Mouse (Mus musculus) midbrain, embryonic 12.5 days (tissue): ENCODE measurements around the gene R3hdml. TPM values are rescaled to one million over a fixed set of nuclear protein-coding genes. Genes with fewer than 3 reads are reported as not detected.
A peak's percentile ranks its signal among the peaks of the same experiment; 100 is the strongest.

Source experiments
- ATAC-seq: fragments of 200-750 bp; cut with Nextera tagmentation; 2 replicates; pipeline ENCODE4 v1.8.0; 2017; ENCODE audit warnings: low read depth, moderate TSS enrichment, moderate library complexity; ENCODE audit not compliant: low FRiP score
- H3K27ac ChIP-seq: fragments of 300-500 bp; sonication (generic); replicated peaks from 2 replicates; pipeline ENCODE4 v1.5.1; 2016; ENCODE audit warnings: mild to moderate bottlenecking
- H3K27me3 ChIP-seq: fragments of 300-500 bp; sonication (generic); 2 replicates; pipeline ENCODE4 v1.6.1; 2016; ENCODE audit warnings: mild to moderate bottlenecking
- H3K36me3 ChIP-seq: fragments of 300-500 bp; sonication (generic); 2 replicates; pipeline ENCODE4 v1.6.1; 2016
- H3K4me1 ChIP-seq: fragments of 300-500 bp; sonication (generic); 2 replicates; pipeline ENCODE4 v1.6.1; 2016
- H3K4me2 ChIP-seq: fragments of 300-500 bp; sonication (generic); replicated peaks from 2 replicates; pipeline ENCODE4 v1.6.1; 2016; ENCODE audit warnings: mild to moderate bottlenecking, moderate library complexity
- H3K4me3 ChIP-seq: fragments of 300-500 bp; sonication (generic); 2 replicates; pipeline ENCODE4 v1.5.1; 2016; ENCODE audit warnings: mild to moderate bottlenecking
- H3K9ac ChIP-seq: fragments of 300-500 bp; sonication (generic); replicated peaks from 2 replicates; pipeline ENCODE4 v1.6.1; 2016; ENCODE audit warnings: mild to moderate bottlenecking, moderate library complexity
- H3K9me3 ChIP-seq: fragments of 300-500 bp; sonication (generic); 2 replicates; pipeline ENCODE4 v1.6.1; 2016; ENCODE audit warnings: mild to moderate bottlenecking
- WGBS: fragments of 180-500 bp; shearing (Covaris S2); methylation state at CpG from one replicate; pipeline ENCODE4 v1.1.7; 2016; 5-methylcytosine and 5-hydroxymethylcytosine counted together
- polyA plus RNA-seq: library from polyadenylated mRNA; unstranded; fragments of >200 nt; fragmentation: Nextera tagmentation; extraction: Ambion mirVana; gene quantifications from 2 replicates; pipeline ENCODE4 v1.2.1, GENCODE M21; 2016

Gene R3hdml
- polyA plus RNA-seq, 1 experiment from 2014 or later, result not detected

DNA sequence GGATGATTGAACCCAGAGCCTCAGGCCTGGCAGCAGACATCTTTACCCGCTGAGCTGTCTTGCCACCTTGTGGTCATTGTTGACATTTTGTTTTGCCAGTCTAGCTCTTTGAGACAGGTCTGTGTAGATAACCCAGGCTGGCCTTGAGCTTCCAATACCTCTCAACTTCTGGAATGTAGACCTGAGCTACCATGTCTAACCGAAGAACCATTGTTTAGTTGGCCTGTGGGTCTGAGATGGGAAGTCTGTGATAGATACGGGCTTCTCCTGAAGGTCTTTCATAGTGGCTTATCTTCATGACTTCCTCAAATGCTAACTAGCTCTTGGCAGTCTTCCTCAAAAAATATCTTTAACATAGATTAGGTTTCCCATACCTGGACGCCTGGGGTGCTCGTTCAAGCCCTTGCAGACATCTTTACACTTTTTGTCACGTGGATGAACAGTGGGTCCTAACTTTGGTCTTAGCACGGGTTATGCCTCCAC lies 33.7 kb downstream of the R3hdml start:
- Histone ChIP-seq H3K27me3 (no peaks in the 10 kb centered on the region), H3K27ac (no peak overlapping the region), H3K9ac (no peak overlapping the region), H3K9me3 (no peaks in the 10 kb centered on the region), H3K36me3 (no peaks in the 10 kb centered on the region), H3K4me2 (no peak overlapping the region), H3K4me3 (no peak overlapping the region), H3K4me1 (no peaks in the 10 kb centered on the region)
- ATAC-seq, result no peak
- WGBS, result 88% methylated on average over 7 of the region's 7 CpGs

DNA sequence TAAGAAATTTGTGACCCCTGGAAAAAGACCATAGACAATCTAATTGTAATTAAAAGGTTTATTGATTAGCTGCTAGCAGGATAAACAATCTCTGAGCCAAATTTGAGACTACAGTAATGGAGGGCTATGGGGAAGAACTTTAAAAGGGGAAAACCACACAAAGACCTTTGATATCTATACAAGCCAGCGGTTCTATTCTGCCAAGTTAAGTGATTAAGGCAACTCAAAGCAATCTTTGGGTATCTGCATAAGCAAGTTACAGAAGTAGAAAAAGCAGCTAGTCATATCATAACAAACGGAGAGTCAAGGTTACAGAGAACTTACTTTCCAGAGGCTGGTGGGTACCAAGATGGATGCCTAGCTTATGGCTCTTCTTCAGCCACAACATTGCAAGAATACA lies 35.4 kb downstream of the R3hdml start:
- no peak for ATAC-seq
- no peak overlapping the region for H3K4me2 ChIP-seq
- no peak overlapping the region for H3K27ac ChIP-seq
- WGBS, result 89% methylated on average over 2 of the region's 2 CpGs
- no peaks in the 10 kb centered on the region for H3K9me3 ChIP-seq
- H3K4me1 ChIP-seq, result no peaks in the 10 kb centered on the region
- peaks cover 4% of the 10 kb centered on the region; the same call in 1 of the 2 replicates for H3K27me3 ChIP-seq
- no peak overlapping the region for H3K4me3 ChIP-seq
- H3K9ac ChIP-seq, result no peak overlapping the region
- H3K36me3 ChIP-seq, result no peaks in the 10 kb centered on the region

DNA sequence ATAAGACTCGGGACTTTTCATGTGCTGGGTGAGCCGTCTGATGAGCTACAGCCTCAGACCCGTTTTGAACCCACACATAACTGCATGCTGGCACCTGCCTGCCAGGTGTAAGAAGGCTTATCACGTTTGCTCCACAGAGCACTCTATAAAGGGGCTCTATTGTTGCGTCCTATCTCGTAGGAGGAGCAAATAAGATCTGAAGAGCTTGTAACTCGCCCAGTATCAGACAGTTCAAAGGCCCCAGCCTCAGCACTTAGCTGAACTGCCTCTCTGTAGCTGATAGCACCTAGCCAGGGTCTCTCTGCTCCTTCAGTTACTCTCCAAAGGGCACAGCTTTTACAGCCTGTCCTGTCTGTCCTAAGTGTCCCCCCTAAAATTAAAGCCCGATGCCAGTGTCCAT lies 38.3 kb downstream of the R3hdml start:
- Histone ChIP-seq H3K4me2 (no peak overlapping the region), H3K9ac (no peak overlapping the region), H3K27me3 (peaks cover 4% of the 10 kb centered on the region), H3K4me3 (no peak overlapping the region), H3K9me3 (no peaks in the 10 kb centered on the region), H3K4me1 (peaks cover 3% of the 10 kb centered on the region; the same call in 1 of the 2 replicates), H3K36me3 (no peaks in the 10 kb centered on the region), H3K27ac (no peak overlapping the region)
- ATAC-seq, result no peak
- 70% methylated on average over 8 of the region's 8 CpGs for WGBS

DNA sequence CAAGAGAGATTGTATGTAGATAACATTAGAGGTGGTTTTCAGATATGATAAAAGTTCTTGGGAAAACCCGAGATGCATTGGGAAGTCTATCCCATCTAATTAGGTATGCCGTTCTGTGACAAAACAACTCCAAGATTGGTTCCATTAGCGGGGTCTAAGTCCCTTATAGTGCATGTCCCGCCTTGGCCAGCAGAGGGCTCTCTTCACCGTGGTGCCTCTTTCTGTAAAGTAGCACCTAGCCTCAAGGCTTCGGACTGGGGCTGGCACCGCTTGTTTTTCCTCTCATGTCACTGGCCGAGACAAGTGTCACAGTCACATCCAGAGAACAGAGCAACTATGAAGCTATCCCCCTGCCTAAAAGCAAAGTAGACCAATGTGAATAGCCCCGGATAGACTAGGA lies 39.8 kb downstream of the R3hdml start:
- ATAC-seq, result no peak
- 13% methylated on average over 9 of the region's 9 CpGs for WGBS

DNA sequence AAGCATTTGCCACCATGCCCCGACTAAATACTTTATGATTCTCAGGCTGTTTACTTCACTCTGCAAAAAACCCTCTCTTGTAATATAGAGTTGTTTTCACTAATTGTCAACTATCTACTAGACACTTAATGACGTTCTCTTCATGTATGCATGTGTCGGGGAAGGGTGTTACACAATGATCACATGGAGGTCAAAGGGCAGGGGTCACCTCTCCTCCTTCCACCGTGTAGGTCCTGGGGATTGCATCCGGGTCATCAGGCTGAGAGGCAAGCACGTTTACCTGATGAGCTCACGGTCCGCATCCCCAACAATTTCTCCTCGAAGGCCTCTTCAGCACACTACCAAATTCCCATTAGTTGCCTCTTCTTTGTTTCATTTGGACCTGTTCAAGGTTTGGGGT lies 41.1 kb downstream of the R3hdml start:
- Histone ChIP-seq H3K4me2 (no peak overlapping the region), H3K9ac (no peak overlapping the region), H3K9me3 (no peaks in the 10 kb centered on the region), H3K4me3 (no peak overlapping the region), H3K4me1 (peaks cover 9% of the 10 kb centered on the region), H3K27me3 (peaks cover 13% of the 10 kb centered on the region), H3K27ac (no peak overlapping the region), H3K36me3 (no peaks in the 10 kb centered on the region)
- ATAC-seq, result no peak
- 89% methylated on average over 9 of the region's 9 CpGs for WGBS

More for the DNA sequence above, 39.8 kb downstream of the R3hdml start:
- Histone ChIP-seq H3K4me3 (no peak overlapping the region), H3K27me3 (peaks cover 13% of the 10 kb centered on the region), H3K9me3 (no peaks in the 10 kb centered on the region), H3K27ac (no peak overlapping the region), H3K4me2 (no peak overlapping the region), H3K4me1 (peaks cover 9% of the 10 kb centered on the region), H3K9ac (no peak overlapping the region), H3K36me3 (no peaks in the 10 kb centered on the region)

DNA sequence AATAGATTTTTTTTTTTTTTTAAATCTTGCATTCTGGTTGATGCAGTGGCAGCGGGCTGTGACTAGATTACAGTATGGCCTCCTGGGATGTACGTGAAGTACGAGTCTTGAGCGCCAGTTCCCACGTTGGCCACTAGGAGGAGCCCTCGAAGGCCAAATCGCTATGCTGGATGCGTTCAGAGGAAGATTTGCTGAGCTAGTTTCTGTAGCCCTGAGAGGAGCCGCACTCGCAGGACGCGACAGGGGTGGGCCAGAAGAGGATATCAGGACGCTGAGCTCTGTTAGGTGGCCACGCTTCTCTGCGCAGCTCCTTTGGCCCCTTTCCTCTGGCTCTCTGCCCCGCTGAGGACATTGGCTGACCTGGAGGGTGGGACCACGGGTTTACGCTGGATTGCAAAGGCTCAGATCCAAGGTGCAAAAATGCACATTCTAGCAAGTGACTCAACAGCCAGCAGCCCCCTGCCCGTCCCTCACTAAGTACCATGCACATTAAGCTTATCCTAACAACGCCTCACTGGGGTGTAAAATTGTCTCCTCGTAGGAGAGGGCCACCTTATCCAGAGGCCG lies 42.9 kb downstream of the R3hdml start:
- WGBS, result 11% methylated on average over 22 of the region's 22 CpGs
- Histone ChIP-seq H3K9me3 (no peaks in the 10 kb centered on the region), H3K4me3 (peak overlapping the region; percentile 26; the same call in 1 of the 2 replicates), H3K27me3 (peaks cover 13% of the 10 kb centered on the region), H3K9ac (no peak overlapping the region), H3K36me3 (no peaks in the 10 kb centered on the region), H3K4me1 (peaks cover 9% of the 10 kb centered on the region), H3K27ac (no peak overlapping the region), H3K4me2 (peak overlapping the region; percentile 54)
- ATAC-seq, result peak; percentile 73

DNA sequence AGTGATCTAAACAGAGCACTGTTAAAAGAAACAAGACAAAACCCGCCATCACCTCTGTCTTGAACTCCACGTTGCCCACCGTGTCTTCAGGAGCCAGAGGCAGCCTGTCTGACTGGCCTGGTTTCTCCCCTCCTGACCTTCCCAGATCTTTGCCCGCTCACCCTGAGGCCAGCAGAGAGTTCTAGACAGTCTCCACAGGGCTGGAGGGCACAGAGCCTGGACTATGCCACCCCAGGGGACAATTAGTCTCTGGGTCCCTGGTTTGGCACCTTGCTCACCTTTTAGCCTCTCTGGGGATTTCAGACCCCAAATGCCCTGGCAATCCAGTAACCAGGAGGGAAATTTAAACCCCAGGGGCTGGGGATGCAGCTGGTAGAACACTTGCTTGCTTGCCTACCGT lies 45.3 kb downstream of the R3hdml start:
- Histone ChIP-seq H3K36me3 (no peaks in the 10 kb centered on the region), H3K27ac (no peak overlapping the region), H3K4me2 (no peak overlapping the region), H3K9me3 (no peaks in the 10 kb centered on the region), H3K9ac (no peak overlapping the region), H3K4me3 (no peak overlapping the region), H3K4me1 (peaks cover 9% of the 10 kb centered on the region), H3K27me3 (peaks cover 9% of the 10 kb centered on the region)
- 74% methylated on average over 5 of the region's 5 CpGs for WGBS
- no peak for ATAC-seq

DNA sequence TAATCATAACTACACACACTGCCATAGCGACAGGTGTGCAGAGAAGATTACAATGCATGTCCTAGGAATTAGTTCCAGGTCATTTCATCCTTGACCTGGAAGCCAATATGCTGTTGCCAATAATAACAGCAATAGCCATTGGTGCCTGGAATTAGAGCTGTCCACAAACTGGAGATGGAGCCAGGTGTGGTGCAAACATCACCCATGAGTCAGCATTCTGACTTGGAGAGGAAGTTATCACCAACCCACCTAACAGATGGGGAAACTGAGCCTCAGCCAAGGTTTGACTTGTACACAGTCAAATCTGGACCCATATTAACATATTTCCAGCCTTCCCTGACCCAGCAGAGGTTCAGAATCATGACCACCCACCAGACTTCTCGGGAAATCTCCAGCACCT lies 46.3 kb downstream of the R3hdml start:
- H3K27me3 ChIP-seq, result peaks cover 9% of the 10 kb centered on the region
- WGBS, result 76% methylated on average over 2 of the region's 2 CpGs
- H3K4me2 ChIP-seq, result no peak overlapping the region
- no peak overlapping the region for H3K27ac ChIP-seq
- H3K36me3 ChIP-seq, result no peaks in the 10 kb centered on the region
- ATAC-seq, result no peak
- H3K4me1 ChIP-seq, result peaks cover 9% of the 10 kb centered on the region
- no peak overlapping the region for H3K9ac ChIP-seq
- no peak overlapping the region for H3K4me3 ChIP-seq
- no peaks in the 10 kb centered on the region for H3K9me3 ChIP-seq

DNA sequence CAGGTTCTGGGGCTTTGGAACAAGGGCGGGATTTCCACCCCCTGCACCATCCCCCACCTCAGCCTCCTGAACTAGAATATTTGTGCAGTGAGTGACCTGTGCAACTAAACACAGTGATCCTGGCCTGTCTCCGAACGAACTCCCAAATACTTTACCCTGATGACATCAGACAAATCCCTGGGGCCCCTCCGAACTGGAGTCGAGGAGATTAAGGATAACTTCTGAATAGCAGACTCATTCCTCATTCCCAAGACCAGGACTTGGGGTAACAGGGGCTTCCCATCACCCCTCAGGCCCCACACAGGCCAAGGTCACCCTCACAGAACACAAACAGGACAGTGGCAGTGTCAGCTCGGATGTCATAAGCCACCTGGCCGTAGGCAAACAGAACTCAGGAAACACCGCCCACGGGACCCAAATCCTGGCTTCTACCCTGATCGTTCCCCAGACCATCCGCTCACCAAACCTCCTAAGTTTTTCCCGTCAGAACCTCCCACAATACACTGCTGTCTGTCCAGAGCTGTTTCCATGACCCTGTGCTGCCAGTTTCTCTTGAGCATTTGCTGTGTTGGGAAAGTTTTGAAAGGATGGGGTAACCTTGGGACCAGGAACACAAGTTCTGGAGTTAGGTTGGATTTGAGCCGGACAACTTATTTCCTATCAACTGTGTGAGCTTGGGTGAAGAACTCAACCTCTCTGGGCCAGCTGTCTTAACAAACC lies 47.4 kb downstream of the R3hdml start:
- no peak for ATAC-seq
- Histone ChIP-seq H3K36me3 (no peaks in the 10 kb centered on the region), H3K9me3 (no peaks in the 10 kb centered on the region), H3K27me3 (peaks cover 9% of the 10 kb centered on the region), H3K4me3 (no peak overlapping the region), H3K4me2 (no peak overlapping the region), H3K4me1 (peaks cover 9% of the 10 kb centered on the region), H3K27ac (no peak overlapping the region), H3K9ac (no peak overlapping the region)
- 72% methylated on average over 13 of the region's 13 CpGs for WGBS

DNA sequence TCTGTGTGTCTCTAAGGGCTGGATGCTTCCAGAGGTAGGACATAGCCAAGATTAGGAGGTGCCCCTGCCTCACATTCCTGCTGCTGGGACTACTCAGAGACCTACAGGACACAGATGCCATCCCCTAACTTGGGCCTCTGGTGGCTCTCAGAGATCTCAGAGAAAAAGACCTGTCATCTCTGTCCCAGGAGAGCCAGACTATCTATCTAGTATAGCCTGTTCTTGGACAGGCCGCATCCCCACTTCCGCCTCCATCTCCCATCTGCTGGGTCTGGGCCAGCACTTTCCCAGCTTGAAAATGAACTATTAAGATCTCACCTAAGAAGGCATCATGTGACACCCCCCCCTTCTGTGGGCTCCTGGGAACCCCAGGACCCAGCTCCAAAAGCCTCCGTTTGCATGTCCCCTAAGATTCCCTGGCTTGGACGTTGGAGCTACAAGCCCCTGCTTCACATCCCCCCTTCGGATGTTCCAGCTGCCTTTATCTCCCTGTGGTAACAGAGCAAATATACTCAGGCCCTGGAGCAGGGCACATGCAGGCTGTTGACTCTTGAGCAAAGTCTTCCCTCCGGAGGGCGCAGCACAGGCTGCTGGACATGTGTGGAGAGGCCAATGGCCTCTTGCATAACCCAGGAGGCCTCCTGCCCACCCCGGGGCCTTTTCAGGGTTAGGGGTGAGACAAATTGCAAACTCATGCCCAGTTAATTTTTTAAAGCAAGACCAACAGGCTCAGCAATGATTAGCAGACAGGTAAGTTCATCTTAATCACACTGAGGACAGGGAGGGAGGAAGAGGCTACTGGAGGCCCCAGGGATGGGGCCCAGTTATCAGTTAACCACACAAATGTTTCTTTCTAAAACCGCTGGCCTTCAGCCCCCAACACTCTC lies 48.4 kb downstream of the R3hdml start:
- Histone ChIP-seq H3K27me3 (peaks cover 9% of the 10 kb centered on the region; the same call in 1 of the 2 replicates), H3K4me1 (peaks cover 5% of the 10 kb centered on the region; the same call in 1 of the 2 replicates), H3K4me2 (no peak overlapping the region), H3K9me3 (no peaks in the 10 kb centered on the region), H3K36me3 (no peaks in the 10 kb centered on the region), H3K4me3 (no peak overlapping the region), H3K27ac (no peak overlapping the region), H3K9ac (no peak overlapping the region)
- ATAC-seq, result no peak
- 78% methylated on average over 9 of the region's 9 CpGs for WGBS

DNA sequence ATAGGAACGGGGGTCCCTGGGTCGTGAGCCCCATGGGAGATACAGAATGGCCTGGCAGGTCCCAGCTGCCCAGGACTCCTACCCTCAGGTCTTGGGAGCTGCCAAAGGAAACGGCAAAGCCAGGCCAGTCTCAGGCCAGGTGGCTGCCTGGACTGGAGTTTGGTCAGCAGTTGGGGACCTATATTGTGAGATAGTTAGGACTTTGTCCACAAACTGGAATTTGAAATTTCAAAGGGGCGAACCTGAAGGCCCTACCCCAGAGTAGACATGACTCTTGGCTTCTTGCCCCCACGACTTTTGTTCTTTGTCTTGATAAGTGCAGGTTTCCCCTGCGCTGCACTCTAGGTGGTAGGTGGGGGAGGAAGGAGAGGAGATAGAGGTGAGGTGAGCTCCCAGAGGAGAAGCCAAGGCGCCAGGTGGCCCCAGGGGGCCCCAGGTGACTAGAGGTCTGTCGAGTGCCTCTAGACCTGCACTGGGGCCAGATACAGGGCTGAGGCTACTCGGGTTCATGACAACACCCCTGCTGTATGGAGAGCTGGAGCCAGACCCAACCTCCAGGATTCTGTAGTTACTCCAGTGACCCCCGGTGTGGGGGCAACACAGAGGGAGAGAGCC lies 49.6 kb downstream of the R3hdml start:
- Histone ChIP-seq H3K27ac (no peak overlapping the region), H3K4me2 (no peak overlapping the region), H3K36me3 (no peaks in the 10 kb centered on the region), H3K4me1 (peaks cover 2% of the 10 kb centered on the region; the same call in 1 of the 2 replicates), H3K9ac (no peak overlapping the region), H3K4me3 (no peak overlapping the region), H3K9me3 (no peaks in the 10 kb centered on the region), H3K27me3 (no peaks in the 10 kb centered on the region)
- ATAC-seq, result no peak
- 80% methylated on average over 10 of the region's 10 CpGs for WGBS
